Mouse (Mus musculus) NIH3T3 (cell line): Measurements from ENCODE around the gene Strn4.
A peak's percentile ranks its signal among the peaks of the same experiment; 100 is the strongest.

Experiments
- DNase-seq: peaks from one replicate; pipeline ENCODE4 v3.0.0-alpha.2; 2012; ENCODE audit warnings: low read depth

Gene Strn4

GRCm38 (mm10) chr7:16810920-16811648, 4.6 kb upstream of the Strn4 start:
- DNase-seq = no peak

GRCm38 (mm10) chr7:16811649-16812070, 4.0 kb upstream of the Strn4 start:
- DNase-seq = no peak

GRCm38 (mm10) chr7:16812505-16812904, 3.2 kb upstream of the Strn4 start:
- DNase-seq = peak; percentile 41

GRCm38 (mm10) chr7:16816078-16816474, 387 bp downstream of the Strn4 start:
- DNase-seq = peak; percentile 93

- peak; percentile 66 for DNase-seq
Observed at GRCm38 (mm10) chr7:16816475-16817122, 910 bp downstream of the Strn4 start, which contains the start of gene Fkrp. Gene Fkrp (minus strand): TSS chr7:16816732.

- DNase-seq = peak; percentile 24
Observed at GRCm38 (mm10) chr7:16817693-16818092, 2.0 kb downstream of the Strn4 start.

GRCm38 (mm10) chr7:16819794-16820193, 4.1 kb downstream of the Strn4 start:
- no peak for DNase-seq

- DNase-seq = no peak
Observed at GRCm38 (mm10) chr7:16820271-16820763, 4.6 kb downstream of the Strn4 start.

GRCm38 (mm10) chr7:16821091-16821490, 5.4 kb downstream of the Strn4 start:
- no peak for DNase-seq

- no peak for DNase-seq
Observed at GRCm38 (mm10) chr7:16821669-16822101, 6.0 kb downstream of the Strn4 start.

- DNase-seq = no peak
Observed at GRCm38 (mm10) chr7:16823734-16824133, 8.0 kb downstream of the Strn4 start.

- peak; percentile 42 for DNase-seq
Observed at GRCm38 (mm10) chr7:16825785-16826184, 10.1 kb downstream of the Strn4 start.

GRCm38 (mm10) chr7:16826571-16826970, 10.9 kb downstream of the Strn4 start:
- no peak for DNase-seq

- DNase-seq = no peak
Observed at GRCm38 (mm10) chr7:16827274-16827673, 11.6 kb downstream of the Strn4 start.

GRCm38 (mm10) chr7:16830449-16830848, 14.8 kb downstream of the Strn4 start:
- no peak for DNase-seq

- no peak for DNase-seq
Observed at GRCm38 (mm10) chr7:16837916-16838803, 22.5 kb downstream of the Strn4 start.

GRCm38 (mm10) chr7:16838804-16839426, 23.2 kb downstream of the Strn4 start:
- DNase-seq = no peak

- no peak for DNase-seq
Observed at GRCm38 (mm10) chr7:16839427-16840108, 23.9 kb downstream of the Strn4 start.

- no peak for DNase-seq
Observed at GRCm38 (mm10) chr7:16840109-16840491, 24.4 kb downstream of the Strn4 start.

GRCm38 (mm10) chr7:16841078-16841477, 25.4 kb downstream of the Strn4 start:
- no peak for DNase-seq
